Mouse (Mus musculus): ENCODE data around the gene Prps1l1. TPM values are rescaled to one million over a fixed set of nuclear protein-coding genes. Genes with fewer than 3 reads are reported as not detected.

Gene Prps1l1
- not detected in 2 replicates for polyA plus RNA-seq (2012; rRNA removed)

GRCm38 (mm10) chr12:34984461-34984860 is at the start of gene Prps1l1:
Gene Prps1l1, plus strand, starts transcription at chr12:34984761.

Other genes with a start within 250 kb of the Prps1l1 start
- gene Hdac9, start 67.7 kb upstream of the Prps1l1 start, polyA plus RNA-seq (2012; rRNA removed) = 1.2 and 1.4 TPM in 2 replicates
- gene Snx13, start 62.4 kb downstream of the Prps1l1 start, polyA plus RNA-seq (2012; rRNA removed) = 2.8 and 2.9 TPM in 2 replicates